Mouse (Mus musculus) CH12.LX (cell line): ENCODE results near the gene Dnaja4.
"Not testable (repeated sequence)": the region's sequence is repeated elsewhere in the genome, so short reads cannot be mapped to it uniquely, and the experiment has no call there.

Experiments
- CTCF ChIP-seq, 2 experiments: IDR thresholded peaks in 1 of 2; conservative IDR thresholded peaks in 1 of 2; 2 replicates each; pipeline ENCODE4 v1.5.1; 2011 to 2012; ENCODE audit warnings: low read depth in 2 of 2, low read length in 2 of 2, improper control_type of control experiment in 1 of 2, inconsistent platforms in 1 of 2, mild to moderate bottlenecking in 1 of 2, moderate library complexity in 1 of 2
- EP300 ChIP-seq: IDR thresholded peaks from 2 replicates; pipeline ENCODE4 v1.6.1; 2011; ENCODE audit warnings: low read length, improper control_type of control experiment
- MAFK ChIP-seq: IDR thresholded peaks from 2 replicates; pipeline ENCODE4 v1.6.1; 2011; ENCODE audit warnings: low read length, improper control_type of control experiment; ENCODE audit not compliant: insufficient replicate concordance
- RAD21 ChIP-seq: IDR thresholded peaks from 2 replicates; pipeline ENCODE4 v1.6.1; 2011; ENCODE audit warnings: low read depth, mild to moderate bottlenecking, low read length, improper control_type of control experiment, moderate library complexity

DNA sequence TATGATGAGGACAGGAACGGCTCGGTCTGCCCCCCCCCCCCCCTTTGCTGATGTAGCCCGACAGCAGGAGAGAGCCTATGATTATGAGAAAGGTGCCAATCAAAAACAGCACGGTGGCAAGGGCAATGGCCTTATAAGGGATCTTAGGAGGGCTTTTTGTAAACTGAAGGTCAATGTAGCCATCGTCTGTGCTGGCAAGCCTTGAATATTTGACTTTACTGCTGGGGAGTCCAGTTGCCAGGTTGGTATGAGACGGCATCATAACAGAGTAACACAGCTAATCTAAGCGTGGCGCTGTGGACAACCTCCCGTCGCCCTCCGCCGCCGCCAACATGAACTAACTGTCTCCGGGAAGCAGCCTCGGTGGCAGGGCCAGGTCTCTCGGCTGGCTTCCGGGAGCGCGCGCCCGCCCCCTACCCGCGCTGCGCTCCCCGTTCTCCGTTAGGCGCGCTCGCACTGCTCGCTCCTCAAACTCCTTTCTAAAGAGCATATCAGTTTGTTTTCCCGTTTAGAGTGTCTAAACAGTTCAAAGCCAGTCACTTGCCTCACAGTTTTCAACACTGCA is 7.3 kb upstream of the Dnaja4 start:
- not testable (repeated sequence) for TF ChIP-seq MAFK; EP300; CTCF (conservative IDR thresholded peaks at IDR 0.05 in 1 of 2, IDR thresholded peaks at IDR 0.05 in 1 of 2; ENCODE audit: low read depth in 2 of 2, low read length in 2 of 2); RAD21
